Mouse (Mus musculus) neutrophil, adult 5-6 weeks (primary cell): ENCODE results near the gene Vwa8. TPM values are rescaled to one million over a fixed set of nuclear protein-coding genes. Genes with fewer than 3 reads are reported as not detected.
"Not testable (repeated sequence)": the region's sequence is repeated elsewhere in the genome, so short reads cannot be mapped to it uniquely, and the experiment has no call there.

Source experiments
- ATAC-seq: fragments of 151-379, 151-347 bp; 2 replicates; pipeline ENCODE4 v1.8.0; 2017; ENCODE audit warnings: mild to moderate bottlenecking, moderate TSS enrichment; ENCODE audit not compliant: insufficient number of reproducible peaks, poor library complexity, low FRiP score, severe bottlenecking; ENCODE audit errors: extremely low read depth
- total RNA-seq: library from RNA; stranded (forward); fragments of 200-1000 nt; gene quantifications from 2 replicates; pipeline ENCODE4 v1.2.3, GENCODE M21; 2017

Vwa8 gene
- total RNA-seq, 1 experiment from 2014 or later, result 11.2 TPM

GRCm38 (mm10) chr14:78878402-78879045 is 29.7 kb downstream of the Vwa8 start:
- ATAC-seq, result no peak

DNA sequence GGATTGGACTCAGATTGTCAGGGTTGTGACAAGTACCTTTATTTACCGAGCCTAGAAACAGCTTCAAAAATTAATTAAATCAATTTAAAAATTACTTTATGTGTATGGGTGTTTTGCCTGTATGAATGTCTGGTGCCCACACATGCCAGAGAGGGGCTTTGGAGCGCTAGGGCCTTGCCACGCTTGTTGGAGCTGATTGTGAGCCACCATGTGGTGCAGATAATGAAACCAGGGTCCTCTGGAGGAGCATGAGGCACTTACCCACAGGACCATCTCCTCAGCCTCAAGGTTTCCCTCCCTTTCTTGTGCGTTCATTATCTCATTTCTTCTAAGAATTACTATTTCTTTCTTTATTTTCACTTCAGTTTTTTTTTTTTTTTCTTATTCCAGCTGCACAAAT is 32.0 kb downstream of the Vwa8 start:
- no peak for ATAC-seq

DNA sequence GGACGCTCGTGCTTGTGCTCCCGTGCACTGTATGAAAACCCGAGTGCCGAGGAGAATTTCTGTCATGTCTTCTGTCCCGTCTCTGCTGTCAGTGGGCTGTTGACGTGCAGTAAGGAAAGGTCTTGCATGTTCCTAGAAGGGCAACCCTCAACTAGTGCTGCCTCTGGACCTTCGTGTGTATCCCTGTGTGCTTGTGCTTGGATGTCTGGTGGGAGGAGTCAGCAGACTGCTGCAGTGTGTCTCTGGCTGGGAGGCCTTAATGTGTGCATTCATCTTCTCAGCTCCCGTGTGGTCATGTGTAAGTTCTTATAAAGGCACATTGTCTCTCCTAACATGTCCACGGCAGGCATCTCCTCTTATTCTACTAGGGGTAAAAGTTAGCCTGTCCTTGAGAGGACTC is 32.7 kb downstream of the Vwa8 start:
- ATAC-seq, result no peak

GRCm38 (mm10) chr14:78885915-78886534 is 37.2 kb downstream of the Vwa8 start:
- ATAC-seq, result no peak

GRCm38 (mm10) chr14:78886566-78887234 is 37.8 kb downstream of the Vwa8 start:
- ATAC-seq, result no peak

GRCm38 (mm10) chr14:78887494-78887893 is 38.6 kb downstream of the Vwa8 start:
- not testable (repeated sequence) for ATAC-seq

- ATAC-seq, result no peak
Measured at GRCm38 (mm10) chr14:78895496-78895895, 46.6 kb downstream of the Vwa8 start.

- ATAC-seq, result no peak
Measured at GRCm38 (mm10) chr14:78896252-78896651, 47.4 kb downstream of the Vwa8 start.

DNA sequence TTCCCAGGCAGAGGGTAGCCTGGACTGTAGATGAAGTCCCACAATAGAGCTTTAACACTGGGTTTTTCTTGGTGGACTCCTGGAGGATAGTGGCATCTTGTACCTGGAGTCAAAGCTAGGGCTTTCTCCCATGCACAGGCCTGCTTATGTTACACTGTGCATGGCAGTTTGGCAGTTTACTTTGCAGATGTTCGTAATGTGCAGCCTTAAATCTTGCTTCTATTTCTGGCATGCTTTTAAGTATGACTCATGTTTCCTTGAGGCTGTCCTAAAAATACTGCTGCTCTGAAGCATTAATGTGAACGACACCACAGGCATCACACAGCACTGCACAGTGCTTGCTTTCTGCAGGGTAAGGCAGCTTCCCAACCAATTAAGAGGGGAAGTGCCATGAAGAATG is 51.9 kb downstream of the Vwa8 start:
- 0 out of 2 replicates have a peak, but pooled peaks have one; percentile 23 for ATAC-seq

DNA sequence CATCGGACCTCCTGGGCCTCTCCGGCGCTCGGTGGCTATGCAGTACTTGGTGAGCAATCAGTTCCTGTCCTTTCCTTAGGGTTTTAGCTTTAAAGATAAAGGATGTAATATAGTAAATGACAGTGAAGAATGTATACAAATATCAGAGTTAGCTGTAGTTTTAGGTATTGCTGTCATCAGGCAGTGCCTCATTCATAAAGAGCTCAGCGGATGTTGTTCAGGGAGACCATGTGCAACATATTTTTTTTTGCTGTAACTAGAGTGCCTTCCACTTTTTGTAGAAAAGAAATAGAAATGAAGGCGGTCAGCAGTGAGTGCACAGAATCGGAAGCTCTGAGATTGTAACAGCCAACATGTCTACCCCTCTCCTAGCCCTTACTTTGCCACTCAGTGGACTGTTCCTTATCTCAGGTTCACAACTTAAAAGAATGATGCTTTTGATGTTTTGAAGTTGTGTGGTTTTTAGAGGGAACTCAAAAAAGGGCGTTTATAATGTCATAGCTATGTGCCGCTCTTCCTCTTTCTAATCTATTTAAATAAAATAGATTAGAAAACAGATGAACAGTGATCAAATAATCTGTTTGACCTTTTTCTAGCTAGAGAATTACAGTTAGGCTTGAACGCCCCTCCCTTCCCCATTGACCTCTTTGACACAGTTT is 59.5 kb downstream of the Vwa8 start:
- no peak for ATAC-seq

DNA sequence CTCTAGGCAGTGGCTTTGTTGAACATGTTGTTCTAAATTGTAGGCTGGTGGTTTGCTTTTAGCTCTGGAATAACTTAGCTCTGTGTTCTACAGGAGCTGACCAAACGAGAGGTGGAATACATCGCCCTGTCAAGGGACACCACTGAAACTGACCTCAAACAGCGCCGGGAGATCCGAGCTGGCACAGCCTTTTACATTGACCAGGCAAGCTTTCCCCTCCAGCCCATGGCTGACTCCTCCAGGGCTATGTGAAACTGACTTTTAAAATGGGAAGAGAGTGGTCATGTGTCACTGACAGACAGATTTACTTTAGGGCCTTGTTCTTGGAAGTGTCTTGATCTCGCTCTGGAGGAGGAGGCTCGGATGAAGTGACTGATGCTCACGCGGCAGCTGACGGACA is 63.2 kb downstream of the Vwa8 start:
- no peak for ATAC-seq

DNA sequence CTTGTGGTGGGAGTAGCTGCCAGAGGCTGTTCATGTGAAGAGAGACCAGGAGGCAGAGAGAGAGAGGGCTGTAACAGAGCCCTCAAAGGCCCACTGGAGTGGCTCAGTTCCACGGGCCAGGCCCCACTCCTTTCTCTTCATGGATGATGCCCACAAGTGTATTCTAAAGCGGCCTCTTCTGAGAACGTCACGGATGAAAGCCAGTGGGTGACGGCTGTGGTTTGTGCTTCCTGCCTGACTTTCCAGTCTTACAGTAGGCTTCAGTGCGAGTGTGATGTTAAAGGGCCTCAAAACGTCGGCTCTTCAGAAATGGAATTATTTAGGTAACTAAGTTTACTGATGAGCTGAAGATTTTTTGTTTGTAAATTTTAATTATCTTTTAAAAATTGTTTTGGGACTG is 65.3 kb downstream of the Vwa8 start:
- peak; percentile 91 for ATAC-seq

- no peak for ATAC-seq
Measured at GRCm38 (mm10) chr14:78916691-78917090, 67.8 kb downstream of the Vwa8 start.

GRCm38 (mm10) chr14:78921219-78921618 is 72.4 kb downstream of the Vwa8 start:
- no peak for ATAC-seq

GRCm38 (mm10) chr14:78923631-78924030 is 74.8 kb downstream of the Vwa8 start:
- no peak for ATAC-seq

DNA sequence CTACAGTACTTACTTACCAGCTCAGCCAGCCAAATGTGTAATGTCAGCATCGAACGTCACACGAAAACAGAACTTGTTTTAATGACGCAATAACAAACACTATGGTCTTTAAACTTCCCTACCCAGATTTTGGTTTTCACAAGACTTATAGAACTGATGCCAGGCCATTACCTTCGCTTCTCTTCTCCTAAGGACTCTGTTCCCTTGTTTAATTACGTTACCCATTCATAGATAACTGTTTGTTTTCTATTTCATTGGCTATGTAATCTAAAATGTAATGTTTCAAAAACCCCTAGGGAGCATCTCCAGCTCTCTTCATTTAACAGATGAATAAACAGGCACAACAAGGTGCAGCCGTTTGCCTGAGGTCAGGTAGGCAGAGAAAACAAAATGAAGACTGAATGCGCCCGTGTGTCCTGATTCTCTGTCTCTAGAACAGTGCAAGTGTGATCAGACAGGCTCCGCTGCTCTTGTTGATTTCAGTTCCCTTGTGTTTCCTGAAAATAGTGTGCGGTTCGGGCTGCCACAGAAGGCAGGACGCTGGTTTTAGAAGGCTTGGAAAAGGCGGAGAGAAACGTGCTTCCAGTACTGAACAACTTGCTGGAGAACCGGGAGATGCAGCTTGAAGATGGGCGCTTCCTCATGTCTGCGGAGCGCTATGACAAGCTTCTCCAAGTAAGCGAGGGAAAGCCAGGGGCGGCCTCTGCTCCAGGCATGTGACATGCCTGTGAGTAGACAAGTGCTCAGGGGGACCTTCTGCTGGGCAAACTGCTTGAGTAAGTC is 76.1 kb downstream of the Vwa8 start:
- ATAC-seq, result no peak

- ATAC-seq, result no peak
Measured at GRCm38 (mm10) chr14:78932094-78932493, 83.2 kb downstream of the Vwa8 start.

DNA sequence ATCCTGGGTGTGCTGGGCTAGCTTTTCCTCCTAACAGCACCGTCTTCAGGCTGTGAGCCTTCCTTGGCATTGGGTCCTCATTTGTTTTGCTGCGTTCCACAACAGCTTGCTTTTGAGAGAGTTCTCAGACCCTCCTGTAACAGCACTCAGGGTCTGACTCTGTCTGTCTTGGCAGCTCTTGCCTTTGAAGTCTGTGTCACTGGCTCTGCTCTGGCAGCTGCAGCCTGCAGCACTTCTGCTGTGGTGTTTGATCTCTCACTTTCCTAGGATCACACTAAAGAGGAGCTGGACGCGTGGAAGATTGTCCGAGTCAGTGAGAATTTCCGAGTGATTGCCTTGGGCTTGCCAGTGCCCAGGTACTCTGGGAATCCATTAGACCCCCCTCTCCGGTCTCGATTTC is 84.5 kb downstream of the Vwa8 start:
- ATAC-seq, result no peak

DNA sequence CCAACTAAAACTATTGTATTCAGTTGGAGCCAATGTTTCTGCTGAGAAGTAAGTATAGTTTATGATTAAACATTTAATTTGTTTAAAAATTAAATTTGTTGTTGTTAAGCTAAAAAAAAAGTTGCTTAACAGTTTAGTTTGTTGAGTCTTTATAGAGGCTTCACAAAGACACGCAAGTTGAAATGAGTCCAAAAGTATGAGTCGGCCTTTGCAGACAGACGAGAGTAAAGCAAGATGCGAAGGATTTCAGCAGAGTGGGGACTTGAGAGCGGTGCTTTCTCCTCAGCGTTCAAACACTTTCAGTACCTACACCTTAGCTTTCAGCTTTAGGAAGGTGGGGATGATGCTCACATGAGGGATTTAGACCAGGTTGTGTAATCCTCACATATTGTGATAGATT is 85.7 kb downstream of the Vwa8 start:
- ATAC-seq, result no peak
